Mouse (Mus musculus): ENCODE results near the gene Igfbp6. TPM values are rescaled to one million over a fixed set of nuclear protein-coding genes. Genes with fewer than 3 reads are reported as not detected.
A peak's percentile ranks its signal among the peaks of the same experiment; 100 is the strongest.
"Not testable (repeated sequence)": the region's sequence is repeated elsewhere in the genome, so short reads cannot be mapped to it uniquely, and the experiment has no call there.

Gene Igfbp6
- total RNA-seq, 2 experiments from 2014 or later, result 11.7 to 12.9 TPM

DNA sequence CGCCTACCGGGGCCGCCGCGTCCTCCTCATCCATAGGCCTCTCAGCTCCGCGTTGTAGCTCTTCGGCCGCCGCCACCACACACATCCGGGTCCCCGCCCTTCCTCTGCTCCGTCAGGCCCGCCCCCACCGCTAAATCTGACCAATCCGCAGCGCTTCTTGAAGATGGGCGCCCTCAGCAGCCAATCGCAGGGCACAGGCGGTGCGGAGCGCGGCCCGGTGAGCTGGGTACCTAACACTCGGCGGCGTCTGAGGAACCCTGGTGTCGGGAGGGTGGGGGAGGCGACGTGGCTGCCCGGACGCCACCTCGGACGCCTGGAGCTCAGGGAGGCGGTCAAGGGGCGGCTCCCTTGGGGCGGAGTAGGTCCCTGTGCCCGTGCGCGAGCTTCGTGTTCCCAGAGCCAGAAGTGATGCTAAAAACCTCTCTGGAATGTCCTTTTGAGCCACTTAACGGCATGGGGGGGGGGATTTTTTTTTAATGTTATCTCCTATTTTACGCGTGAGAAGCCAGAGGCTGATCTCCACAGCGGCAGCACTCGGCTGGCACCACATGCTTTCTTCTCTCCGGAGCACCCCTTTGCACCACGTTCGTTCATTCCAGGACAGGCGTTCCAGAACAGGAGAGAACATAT, 7.9 kb upstream of the Igfbp6 start, which contains the start of gene Spryd3:
Gene Spryd3, minus strand, starts transcription at position 106 of the 630 bp plus-strand sequence.
- peak; percentile 96 to 99 for DNase-seq (ENCODE audit: low spot score in 2 of 2)

DNA sequence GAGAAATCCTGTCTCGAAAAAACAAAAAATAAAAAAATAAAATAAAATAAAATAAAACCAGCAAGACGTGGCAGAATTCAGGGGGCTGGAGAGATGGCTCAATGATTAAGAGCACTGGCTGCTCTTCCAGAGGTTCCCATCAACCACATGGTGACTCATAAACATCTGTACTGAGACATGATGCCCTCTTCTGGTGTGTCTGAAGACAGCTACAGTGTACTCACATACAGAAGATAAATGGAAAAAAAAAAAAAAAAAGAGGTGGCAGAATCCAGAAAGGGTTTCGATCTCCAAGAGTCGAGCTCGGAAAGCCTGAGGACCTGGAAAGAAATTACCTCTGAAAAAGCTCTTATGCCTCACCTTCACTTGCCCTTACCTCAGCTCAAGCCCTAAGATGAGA, 3.0 kb upstream of the Igfbp6 start:
- DNase-seq (ENCODE audit: low spot score in 2 of 2), result no peak

DNA sequence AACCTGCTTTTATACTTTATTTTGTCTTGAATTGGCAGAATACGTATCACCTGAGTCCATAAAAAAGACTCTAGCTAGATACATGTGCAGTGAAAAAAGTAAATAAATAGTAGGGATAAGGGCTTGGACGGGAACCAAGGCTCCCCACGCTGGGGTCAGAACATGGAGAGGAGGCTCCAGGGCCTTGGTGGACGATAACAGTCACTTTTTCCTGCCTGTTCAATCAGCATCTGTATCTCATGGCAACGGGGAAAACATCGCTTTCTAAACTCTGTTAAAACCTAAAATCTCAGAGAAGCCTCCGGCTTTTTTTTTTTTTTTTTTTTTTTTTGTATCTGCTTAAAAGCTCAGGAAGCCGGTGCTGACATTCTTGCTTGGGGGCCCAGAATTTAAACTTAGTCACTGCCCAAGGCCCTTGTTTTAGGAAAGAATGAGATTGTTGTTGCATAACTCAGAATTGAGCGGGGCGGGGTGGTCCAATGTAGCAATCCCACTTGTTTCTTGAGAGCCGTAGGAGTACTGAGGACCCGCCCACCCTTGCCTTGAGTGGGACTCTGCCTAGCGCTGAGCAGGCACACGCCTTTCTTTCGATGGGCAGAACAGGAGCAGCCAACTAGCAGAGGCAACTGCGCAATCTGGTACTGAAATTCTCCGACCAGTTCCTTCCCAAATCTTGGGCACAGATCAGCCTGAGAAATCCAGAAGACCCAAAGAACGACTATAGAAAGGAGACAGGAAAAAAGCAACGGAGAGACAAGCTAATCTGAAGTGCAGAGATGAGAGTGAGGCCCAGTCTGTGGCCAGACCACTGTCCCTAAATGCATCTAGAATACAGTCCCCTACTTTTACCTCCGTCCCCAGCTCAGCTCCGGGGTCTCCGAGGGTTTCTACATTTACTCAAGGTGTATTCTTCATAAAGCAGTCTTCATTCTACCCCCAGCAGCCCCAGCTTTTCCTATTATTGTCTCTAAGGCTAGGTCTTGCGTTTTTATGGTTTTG, 949 bp upstream of the Igfbp6 start:
- DNase-seq (ENCODE audit: low spot score in 2 of 2), result peak in 1 of 2 experiments; percentile 45

DNA sequence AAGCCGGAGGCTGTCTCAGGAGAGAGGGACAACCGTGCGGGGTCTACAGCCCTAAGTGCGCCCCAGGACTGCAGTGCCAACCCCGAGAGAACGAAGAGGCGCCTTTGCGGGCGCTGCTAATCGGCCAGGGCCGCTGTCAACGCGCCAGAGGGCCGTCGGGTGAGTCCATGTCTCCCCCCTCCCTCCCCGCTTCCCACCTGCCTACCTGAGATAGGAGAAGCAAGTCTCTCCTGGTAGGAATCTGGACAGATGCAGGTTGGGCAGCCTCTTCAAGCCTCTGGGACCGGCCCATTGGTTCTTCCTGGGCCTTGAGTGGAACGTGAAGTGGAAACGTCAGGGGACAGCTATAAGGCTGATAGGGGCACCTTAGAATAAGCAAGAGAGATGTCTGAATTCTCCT, 564 bp downstream of the Igfbp6 start:
- DNase-seq (ENCODE audit: low spot score in 2 of 2), result no peak

DNA sequence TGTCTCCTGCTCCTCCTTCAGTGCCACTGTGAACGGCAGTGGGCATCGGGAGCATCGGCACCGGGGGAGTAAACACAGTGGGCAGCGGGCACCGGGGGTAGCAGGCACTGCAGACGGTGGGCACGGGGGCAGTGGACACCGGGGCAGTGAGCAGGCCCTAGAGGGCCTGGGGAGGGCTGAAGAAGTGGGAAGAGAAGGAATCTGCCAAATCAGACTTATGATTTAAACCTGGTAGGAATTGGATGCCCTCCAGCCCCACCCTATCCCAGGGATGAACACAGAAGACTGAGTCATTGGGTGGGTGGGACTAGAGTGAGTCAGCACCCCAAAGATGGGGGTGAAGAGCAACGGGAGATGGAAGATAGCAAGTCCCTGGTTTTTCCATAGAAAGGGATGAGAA, 1.2 kb downstream of the Igfbp6 start:
- DNase-seq (ENCODE audit: low spot score in 2 of 2), result peak in 1 of 2 experiments; percentile 57

DNA sequence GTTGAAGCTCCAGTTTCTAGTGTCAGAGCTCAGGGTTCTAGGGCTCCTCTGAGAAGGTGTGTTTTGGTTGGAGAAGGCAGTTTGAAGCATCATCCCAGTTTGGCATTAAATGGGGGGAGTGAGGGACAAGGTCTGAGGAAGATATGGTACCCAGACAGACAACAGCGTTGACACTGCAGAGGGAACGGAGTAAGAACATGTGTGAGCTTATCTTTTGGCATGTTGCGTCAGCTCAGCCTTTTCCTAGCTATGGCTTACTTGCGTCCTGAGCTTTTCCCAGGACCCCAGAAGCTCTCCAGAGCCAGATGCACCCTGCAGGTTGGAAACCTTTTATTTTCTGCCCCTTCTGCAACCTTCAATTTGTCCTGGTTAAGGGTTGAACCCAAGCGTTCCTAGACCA, 1.9 kb downstream of the Igfbp6 start:
- no peak for DNase-seq (ENCODE audit: low spot score in 2 of 2)

DNA sequence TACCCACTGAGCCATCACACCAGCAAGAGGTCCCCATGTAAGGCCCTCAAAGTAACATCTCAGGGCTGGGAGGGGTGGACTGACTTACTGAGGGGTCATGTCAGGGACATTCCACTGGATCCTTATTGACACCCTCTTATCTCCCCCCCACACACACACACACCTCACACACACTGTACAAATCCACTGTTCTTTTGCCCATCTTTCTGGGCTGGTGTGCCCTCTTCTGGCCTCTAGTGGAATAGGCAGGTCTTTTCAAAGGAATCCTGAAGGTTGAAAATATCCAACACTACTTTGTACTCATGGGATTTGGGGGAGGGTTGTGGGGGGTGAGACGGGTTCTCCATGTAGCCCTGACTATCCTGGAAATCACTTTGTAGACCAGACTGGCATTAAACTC, 2.7 kb downstream of the Igfbp6 start:
- DNase-seq (ENCODE audit: low spot score in 2 of 2), result peak in 1 of 2 experiments; percentile 60

DNA sequence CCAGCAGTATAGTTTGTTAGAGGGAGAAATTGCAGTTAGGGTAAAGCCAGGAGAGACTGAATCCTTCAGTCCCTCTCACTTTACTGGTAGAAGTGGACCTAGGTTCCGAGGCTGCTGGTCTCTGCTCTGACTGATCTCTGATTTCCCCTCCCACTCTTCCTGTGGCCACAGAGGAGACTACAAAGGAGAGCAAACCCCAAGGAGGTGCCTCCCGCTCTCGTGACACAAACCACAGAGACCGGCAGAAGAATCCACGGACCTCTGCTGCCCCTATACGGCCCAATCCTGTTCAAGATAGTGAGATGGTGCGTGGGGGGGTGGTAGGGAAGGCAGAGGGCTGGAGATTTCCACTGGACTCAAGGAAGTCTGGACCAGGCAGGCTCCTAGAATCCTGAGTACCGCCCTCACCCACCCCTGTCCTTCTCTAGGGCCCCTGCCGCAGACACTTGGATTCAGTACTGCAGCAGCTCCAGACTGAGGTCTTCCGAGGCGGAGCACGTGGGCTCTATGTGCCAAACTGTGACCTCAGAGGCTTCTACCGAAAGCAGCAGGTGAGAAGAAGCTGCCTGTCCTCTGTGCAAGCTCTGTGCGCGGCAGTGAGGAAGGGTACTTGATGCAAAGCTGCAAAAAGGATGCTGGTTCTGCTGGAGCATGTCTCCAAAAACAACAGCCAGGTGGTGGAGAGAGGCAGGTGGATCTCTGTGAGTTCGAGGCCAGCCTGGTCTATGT, 3.7 kb downstream of the Igfbp6 start:
- no peak for DNase-seq (ENCODE audit: low spot score in 2 of 2)

DNA sequence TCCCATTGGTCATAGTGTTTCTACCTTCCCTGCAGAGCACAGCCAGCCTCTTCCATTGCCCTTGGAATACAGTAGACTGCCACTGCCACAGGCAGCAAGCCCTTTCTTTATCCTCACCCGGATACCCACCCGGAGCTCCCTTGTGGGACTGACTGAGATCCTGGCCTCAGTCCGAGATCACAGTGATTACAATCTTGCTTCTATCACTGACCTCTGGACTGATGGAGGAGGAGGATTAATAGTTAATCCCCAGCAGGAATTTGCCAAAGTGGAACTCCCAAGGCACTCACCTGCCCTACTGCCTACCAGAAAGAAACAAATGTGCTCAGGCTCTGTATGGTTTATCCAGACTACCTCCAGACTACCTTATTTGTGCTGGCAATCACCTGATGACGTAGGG, 5.4 kb downstream of the Igfbp6 start:
- no peak for DNase-seq (ENCODE audit: low spot score in 2 of 2)

DNA sequence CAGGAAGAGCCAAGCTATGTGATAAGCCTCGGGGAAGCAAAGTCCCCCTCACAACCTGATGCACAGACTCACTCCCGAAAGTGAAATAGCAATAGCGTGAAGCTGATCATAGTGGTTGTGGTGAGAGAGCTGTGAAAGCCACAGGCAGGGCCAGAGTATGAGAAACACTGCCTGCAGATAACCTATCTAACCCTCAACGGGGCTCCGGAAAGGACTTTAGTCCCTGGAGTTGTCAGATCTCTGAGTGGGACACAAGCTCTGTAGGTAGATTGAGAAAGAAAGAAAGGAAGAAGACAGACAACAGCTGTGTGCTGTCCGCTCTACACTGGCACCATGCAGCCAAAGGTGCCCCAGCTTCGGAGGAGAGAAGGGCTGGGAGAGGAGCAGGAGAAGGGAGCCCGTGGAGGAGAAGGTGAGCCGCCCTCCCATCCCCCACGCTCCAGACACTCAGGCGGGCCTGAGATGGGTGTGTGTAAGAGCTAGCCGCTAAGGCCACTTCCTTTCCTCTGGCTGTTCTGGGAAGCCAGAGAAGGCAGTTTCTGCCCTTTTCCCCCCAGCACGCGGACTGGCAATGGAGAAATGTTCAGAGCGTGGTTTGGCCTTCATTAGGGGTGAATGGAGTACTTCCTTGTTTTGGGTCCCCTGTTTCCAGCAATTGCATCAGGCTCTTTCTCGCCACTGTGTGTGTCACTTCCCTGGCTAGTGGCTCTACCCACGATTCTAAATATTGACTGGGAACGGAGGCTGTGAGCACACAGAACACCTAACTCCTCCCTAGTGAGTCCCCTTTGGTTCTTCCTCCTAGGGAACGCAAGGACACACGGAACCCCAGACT, 6.4 kb downstream of the Igfbp6 start, which contains the start of gene Soat2:
Gene Soat2, plus strand, starts transcription at position 226 of the 835 bp plus-strand sequence.
- no peak for DNase-seq (ENCODE audit: low spot score in 2 of 2)

DNA sequence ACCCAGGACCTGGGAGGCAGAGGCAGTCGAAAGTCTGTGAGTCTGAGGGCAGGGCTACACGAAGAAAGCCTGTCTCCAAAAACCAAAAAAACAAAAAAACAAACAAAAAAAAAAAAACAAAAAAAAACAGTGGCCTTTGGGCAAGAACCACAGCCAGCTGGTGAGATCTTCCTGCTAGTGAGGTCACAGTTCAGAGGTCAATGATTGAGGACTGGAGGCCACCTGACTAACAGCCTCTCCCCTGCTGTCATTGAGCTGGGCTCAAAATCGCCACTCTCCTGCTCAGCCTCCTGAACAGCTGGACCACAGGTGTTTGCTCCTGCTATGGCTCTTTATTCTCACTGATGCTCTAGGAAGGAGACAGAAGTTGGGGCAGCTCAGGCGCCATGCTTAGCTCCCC, 8.5 kb downstream of the Igfbp6 start:
- DNase-seq (ENCODE audit: low spot score in 2 of 2), result no peak

DNA sequence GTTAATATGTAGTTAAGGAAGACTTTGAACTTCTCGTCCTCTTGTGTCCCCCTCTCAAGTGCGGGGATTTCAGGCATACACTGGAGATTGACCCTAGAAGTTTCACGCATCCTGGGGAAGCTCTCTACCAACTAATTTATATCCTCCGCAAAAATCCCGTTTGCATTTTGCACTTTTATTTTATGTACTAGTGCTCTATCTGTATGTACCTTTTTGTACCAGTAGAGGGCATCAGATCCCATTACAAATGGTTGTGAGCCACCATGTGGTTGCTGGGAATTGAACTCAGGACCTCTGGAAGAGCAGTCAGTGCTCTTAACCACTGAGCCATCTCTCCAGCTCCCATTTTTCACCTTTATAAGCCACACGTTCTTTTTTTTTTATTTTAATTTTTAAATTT, 10.8 kb downstream of the Igfbp6 start:
- not testable (repeated sequence) for DNase-seq (ENCODE audit: low spot score in 2 of 2)

DNA sequence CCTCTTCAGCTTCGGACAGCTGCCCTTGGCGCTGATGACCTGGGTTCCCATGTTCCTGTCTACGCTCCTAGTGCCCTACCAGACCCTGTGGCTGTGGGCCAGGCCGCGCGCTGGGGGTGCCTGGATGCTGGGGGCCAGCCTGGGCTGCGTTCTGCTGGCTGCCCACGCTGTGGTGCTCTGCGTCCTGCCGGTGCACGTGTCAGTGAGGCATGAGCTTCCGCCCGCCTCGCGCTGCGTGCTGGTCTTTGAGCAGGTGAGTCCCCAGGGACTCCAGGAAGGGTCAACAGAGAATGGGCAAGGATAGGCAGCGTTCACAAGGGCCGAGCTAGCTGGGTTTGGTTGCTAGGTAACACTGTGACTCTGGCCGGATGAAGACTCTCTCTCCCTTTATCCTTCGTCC, 12.7 kb downstream of the Igfbp6 start:
- DNase-seq (ENCODE audit: low spot score in 2 of 2), result no peak

DNA sequence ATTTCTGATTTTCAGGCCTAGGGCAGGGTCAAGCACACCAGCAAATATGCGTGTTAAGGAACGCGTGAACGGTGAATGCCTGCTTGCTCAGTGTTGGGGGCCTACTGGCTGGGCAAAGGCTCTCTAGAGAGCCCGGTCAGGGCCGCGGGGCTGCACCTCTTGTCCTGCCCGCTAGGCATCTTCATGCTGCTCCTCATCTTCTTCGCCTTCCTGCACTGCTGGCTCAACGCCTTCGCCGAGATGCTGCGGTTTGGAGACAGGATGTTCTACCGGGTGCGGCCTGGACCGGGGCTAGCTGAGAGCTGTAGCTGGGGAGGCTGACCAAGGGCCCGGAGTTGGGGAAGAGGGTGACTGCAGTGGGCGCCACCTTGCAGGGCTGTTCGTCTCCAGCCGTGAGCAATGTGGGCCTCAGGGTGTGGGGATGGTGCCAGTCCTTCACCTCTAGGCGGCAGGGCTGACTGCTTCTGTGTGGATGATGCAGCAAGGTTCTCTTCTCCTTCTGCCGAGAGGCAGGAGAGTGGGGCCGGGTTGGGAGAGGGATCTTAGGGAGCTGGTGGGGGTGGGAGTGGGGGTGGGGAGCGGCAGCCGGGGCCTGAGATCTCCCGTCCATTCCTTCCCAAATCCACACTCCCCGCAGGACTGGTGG, 16.4 kb downstream of the Igfbp6 start:
- no peak for DNase-seq (ENCODE audit: low spot score in 2 of 2)

DNA sequence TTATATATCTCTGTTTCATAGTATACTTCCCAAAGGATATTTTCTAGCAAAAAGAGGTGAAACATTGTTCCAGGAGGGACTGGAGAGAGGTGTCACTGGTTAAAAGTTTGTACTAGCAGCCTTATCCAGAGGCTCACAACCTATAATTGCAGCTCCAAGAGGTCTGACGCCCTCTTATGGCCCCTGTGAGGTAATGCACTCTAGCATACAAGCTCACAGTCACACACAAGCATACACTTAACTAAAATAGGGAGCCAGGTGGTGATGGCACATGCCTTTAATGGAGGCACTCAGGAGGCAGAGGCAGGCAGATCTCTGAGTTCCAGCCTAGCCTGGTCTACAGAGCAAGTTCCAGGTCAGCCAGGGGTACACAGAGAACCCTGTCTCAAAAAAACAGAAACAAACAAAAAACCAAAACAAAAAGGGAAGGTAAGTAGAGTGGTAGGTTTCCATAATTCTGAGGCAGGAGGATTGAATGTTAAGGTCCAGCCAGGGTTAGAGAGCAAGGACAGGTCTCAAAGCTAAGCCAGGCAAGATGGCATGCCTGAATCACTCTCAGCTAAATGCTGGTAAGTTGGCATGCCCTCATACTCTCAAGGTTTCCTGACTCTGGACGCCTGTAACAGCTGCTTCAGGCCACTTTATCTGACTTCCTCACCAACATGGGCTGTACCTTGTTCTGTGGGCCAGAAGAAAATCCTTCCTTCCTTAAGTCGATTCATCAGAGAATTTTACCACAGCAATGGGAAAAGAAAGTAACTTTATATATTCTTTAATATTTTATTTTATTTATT, 19.9 kb downstream of the Igfbp6 start:
- no peak for DNase-seq (ENCODE audit: low spot score in 2 of 2)

DNA sequence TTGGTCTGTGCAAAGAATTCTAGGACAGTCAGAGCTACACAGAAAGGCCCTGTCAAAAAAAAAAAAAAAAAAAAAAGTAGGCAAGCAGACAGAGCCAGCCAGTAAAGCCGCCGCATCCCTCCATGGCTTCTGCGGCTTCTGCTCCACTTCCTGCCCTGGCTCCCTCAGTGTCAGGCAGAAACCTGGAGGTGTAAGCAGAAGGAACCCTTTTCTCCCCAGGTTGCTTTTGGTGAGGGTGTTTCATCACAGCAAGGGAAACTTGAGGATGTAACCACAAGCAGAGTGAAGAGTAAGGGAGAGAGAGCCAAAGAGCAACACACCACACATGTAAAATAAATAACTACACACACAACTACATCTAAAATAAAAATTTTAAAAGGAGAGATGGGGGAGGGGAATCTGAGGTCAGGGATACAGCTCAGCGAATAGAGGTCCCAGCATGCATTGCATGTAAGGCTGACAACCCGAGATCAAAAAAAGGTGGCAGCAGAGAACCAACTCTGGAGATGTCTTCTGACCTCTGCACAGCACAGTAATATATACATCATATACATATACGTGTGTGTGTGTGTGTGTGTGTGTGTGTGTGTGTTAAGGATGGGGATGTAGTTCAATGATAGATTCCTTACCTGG, 21.4 kb downstream of the Igfbp6 start:
- DNase-seq (ENCODE audit: low spot score in 2 of 2), result no peak

DNA sequence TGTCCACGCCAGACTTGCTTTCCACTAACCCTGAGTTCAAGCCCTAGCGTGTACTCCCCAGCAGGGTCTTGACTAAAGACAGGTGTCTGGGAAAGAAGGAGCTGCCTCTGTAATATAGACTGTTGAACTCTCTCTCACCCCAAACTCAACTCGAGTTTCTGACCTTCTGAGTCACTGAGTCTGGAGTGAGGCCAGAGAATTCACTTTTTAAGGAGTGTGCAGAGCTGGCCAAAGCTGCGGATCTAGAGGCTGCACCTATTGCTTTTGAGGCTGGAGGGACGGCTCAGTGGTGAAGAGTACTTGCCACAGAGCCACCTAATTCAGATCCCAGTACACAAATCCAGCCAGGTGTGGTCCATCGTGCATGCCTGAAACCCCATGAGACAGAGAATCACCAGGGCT, 23.5 kb downstream of the Igfbp6 start:
- no peak for DNase-seq (ENCODE audit: low spot score in 2 of 2)

DNA sequence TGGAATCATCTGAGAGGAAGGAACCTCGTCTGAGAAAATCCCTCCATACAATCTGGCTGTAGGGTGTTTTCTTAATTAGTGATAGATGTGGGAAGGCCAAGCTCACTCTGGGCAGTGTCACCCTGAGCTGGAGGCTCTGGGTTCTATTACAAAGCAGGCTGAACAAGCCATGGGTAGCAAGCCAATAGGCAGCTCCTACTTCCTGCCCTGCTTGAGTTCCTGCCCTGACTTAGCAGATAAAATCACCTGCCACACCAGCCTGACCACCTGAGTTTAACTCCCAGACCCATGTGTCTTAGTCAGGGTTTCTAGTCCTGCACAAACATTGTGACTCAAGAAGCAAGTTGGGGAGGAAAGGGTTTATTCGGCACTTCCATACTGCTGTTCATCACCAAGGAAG, 24.9 kb downstream of the Igfbp6 start:
- DNase-seq (ENCODE audit: low spot score in 2 of 2), result no peak

DNA sequence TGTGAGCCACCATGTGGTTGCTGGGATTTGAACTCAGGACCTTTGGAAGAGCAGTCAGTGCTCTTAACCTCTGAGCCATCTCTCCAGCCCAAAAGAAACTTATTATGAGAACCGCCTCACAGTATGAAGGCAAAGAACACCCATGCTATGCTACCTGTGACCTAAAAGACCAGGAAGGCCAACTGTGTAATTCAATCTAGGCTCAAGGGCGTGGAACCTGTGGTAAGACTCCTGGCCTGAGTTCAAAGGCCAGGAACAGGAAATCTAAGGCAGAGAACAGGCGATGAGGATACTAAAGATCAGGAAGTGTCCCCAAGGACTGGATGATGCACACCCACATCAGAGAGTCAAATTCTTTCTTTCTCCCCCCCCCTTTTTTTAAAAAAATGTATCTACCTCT, 29.4 kb downstream of the Igfbp6 start:
- DNase-seq (ENCODE audit: low spot score in 2 of 2), result no peak

Data from layer of hippocampus, adult 18-20 months (tissue).